Mouse (Mus musculus) B cell, adult 2 months (primary cell): ENCODE data around the gene Mgat5.

Experiments used
- DNase-seq, 2 experiments: peaks; one replicate each; pipeline ENCODE4 v3.0.0; 2022

Mgat5 gene

GRCm38 (mm10) chr1:127347878-127348620 lies 143.2 kb downstream of the Mgat5 start:
- no peak for DNase-seq

GRCm38 (mm10) chr1:127348642-127349341 lies 144.0 kb downstream of the Mgat5 start:
- peak in 1 of 2 experiments; percentile 2 for DNase-seq

- no peak for DNase-seq
These were observed 146.7 kb downstream of the Mgat5 start for GRCm38 (mm10) chr1:127351380-127352057.

DNA sequence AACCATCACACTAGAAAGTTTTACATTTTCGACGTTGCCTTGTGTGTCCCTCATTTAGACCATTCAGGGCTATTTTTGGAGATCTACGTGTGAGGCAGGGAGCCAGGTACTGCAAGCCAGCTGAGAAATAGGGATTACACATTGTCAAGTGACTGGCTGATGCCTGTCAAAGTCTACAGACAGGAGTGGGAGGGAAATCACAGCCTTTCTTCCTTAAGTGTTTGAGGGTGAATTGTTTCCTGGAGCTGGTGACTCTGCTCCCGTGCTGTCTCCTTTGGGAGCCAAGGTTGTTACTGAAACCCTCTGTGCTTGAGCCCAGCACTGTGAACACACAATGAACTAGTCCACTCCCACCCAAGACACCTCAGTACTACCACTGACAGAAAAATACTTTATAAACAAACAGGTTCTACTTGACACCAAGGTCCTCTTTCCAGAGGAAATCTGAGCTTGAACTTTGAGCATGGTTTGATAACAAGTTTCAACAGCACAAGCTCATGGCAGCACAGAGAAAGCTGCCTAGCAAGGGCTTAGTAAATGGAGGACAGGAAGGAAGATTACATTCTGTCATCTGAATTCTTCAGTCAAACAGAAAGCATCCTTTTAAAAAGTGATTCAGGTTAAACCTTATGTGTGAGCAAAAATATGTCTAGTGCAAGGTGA lies 147.4 kb downstream of the Mgat5 start:
- no peak for DNase-seq

DNA sequence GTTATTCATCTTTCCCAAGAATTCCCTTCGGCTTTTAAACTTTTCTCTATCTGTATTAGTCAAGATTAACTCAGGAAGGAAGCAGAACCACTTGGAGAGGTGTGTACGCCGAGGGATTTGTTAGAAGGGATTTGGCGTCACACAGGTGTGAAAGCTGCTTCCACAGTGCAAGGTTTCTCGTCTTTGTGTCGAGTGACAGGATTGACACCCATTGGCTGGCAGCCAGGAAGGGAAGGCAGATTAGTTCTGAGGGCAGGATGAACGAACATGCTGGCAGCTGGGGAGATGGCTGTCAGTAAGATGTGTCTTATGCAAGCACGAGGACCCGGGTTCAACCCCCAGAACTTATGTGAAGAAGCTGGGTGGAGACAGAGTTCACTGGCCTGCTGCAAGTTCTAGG lies 148.6 kb downstream of the Mgat5 start:
- no peak for DNase-seq

DNA sequence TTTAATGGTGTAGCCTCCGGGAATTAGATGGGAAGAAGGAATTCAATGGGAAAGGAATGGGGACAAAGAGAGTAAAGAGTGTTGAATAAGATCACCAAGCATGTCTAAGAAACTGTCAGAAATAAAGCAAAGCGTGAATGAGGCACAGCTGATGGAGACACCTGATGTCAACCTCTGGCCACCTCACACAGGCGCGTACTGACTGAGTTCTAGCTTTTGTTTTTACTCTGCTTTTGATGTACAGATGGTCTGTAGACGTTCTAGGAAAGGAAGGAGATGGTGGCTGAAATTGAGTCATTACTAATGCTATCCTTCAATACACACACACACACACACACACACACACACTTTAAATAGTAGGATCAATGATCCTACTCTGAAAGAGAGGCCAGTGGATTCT lies 149.3 kb downstream of the Mgat5 start:
- no peak for DNase-seq

DNA sequence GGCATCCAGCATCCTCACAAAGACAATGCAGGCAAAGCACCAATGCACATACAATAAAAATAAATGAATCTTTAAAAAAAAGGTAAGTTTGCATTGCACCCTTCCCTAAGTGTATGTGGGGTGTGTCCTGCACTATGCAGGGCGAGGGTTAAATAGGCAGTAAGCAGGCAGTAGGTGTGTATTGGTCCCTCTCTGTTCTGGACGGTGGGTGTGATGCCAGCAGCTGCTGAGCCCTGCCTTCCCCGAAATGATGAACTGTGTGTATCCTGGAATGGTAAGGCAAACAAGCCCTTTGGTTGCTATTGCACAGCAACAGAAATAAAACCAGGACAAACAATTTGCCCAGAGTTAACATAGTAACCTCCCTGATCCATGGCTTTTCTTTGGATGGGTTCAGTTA lies 150.2 kb downstream of the Mgat5 start:
- DNase-seq: no peak

DNA sequence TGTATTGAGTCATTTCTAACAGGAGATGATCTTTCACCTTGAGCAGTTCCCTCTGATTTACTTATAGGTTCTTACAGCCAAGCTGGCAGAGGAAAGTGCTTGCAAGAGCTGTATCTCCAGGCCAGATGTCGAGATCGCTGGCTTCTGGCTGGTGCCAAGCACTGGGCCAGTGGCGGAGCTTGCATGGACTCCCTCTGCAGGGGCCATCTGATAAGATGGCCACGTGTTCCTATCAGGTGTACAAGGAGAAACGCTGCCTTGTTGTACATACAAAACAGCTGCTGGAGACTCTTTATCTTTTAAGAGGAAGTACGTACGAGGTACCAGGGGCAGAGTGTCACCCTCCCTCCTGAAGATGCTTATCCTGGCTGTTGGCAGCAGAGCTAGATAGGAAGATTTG lies 158.8 kb downstream of the Mgat5 start:
- no peak for DNase-seq

- DNase-seq: no peak
These were observed 160.9 kb downstream of the Mgat5 start for GRCm38 (mm10) chr1:127365706-127366105.

DNA sequence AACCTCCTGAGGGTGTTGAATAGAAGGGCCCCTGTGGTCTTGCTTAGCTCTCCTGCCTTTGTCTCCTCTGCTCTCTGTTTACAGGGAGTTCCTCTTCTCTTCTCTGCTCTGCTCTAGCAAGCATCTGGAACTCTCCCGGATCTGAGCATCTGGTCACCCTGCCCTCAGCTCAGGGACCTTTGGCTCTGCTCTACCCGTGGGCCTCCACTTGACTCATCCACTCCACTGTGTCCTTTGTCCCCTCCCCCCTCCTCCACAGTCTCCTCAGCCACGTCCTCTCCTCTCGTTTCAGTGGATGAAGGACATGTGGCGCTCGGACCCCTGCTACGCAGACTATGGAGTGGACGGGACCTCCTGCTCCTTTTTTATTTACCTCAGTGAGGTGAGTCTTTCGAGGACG lies 161.3 kb downstream of the Mgat5 start:
- DNase-seq: no peak

- DNase-seq: no peak
These were observed 163.7 kb downstream of the Mgat5 start for GRCm38 (mm10) chr1:127368513-127368912.

DNA sequence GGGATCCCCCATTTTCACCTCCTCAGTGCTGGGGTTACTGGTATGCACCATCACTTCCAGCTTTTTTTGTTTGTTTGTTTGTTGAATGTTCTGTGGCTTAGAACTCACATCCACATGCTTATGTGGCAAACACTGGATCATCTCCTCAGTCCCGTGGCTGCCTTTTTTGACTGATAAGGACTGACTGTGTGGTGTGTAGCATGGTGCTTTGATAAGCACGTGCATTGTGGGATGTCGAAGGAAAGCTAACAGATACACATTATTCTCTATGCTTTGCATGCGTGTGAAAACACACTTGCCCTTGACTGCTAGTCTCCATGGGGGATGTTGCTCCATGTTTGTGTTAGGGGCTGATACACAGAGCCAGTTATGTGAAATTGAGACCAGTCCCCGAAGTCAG lies 164.7 kb downstream of the Mgat5 start:
- no peak for DNase-seq

DNA sequence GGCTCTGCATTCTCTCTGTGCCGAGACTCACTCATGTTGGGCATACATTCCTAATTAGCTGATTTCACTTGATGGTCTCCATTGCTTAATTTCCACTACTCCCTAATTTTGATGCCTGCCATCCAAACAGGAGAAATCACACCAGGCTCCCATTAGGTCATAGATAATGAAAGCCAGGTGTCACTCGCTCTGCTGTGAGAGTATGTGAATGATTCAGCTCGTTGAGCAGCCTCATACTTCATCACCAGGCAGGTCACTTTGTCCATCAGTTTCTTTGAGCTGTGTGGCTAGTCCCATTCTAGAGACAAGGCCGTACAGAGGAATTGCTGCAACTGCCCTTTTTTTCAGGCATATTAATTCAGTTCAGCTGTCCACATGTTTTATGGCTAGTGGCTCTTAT lies 167.3 kb downstream of the Mgat5 start:
- no peak for DNase-seq

DNA sequence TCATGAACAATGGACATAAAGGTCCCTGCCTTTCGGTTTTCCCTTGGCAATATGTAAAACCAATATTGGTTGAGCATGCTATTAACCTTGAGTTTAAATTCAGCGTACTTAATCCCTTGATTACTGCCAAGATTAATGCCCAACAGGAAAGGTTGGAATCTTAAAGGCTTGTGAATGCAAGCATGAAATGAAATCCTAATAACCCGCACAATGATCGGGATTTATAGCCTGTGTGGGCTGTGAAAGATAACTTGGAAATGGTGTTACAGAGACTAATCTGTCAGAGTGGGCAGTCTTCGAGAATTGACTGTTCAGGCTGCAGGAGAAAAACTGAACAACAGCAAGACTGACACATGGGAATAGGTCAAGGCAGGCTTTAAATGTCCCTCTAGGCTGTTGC lies 168.7 kb downstream of the Mgat5 start:
- DNase-seq: no peak

- DNase-seq: no peak
These were observed 169.3 kb downstream of the Mgat5 start for GRCm38 (mm10) chr1:127374157-127374556.

DNA sequence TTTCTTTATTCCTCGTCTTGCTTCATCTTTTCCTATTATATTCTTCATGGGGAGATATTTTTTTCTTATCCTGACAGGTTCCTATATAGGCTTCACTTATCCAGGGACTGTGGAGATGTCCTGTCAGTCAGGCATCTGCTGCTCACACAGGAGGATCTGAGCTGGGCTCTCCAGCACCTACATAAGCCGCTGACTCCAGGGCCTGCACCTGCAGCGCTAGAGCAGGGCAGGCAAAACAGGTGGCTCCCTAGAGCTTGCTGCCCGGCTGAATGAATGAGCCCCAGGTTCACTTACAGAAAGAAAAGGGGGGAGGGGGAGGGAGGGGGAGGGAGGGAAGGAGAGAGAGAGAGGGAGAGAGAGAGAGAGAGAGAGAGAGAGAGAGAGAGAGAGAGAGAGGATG lies 175.3 kb downstream of the Mgat5 start:
- DNase-seq: no peak

- no peak for DNase-seq
These were observed 176.1 kb downstream of the Mgat5 start for GRCm38 (mm10) chr1:127380749-127381501.

GRCm38 (mm10) chr1:127383071-127383470 lies 178.3 kb downstream of the Mgat5 start:
- no peak for DNase-seq

DNA sequence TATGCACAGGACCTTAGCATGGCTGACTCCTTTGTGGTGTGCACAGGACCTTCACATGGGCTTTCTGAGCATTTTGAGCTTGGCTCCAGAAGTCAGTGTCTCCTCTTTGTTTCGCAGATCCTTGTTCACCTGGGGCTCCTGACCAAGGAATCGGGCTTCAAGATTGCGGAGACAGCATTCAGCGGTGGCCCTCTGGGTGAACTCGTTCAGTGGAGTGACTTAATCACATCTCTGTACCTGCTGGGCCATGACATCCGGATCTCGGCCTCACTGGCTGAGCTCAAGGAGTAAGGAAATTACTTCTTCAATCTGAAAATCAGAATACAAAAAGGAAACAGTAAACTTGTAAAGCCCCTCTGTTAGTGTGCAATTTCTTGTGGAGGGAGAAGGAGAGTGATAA lies 182.4 kb downstream of the Mgat5 start:
- DNase-seq: no peak

GRCm38 (mm10) chr1:127387661-127388060 lies 182.8 kb downstream of the Mgat5 start:
- no peak for DNase-seq

GRCm38 (mm10) chr1:127394716-127395115 lies 189.9 kb downstream of the Mgat5 start:
- DNase-seq: no peak

DNA sequence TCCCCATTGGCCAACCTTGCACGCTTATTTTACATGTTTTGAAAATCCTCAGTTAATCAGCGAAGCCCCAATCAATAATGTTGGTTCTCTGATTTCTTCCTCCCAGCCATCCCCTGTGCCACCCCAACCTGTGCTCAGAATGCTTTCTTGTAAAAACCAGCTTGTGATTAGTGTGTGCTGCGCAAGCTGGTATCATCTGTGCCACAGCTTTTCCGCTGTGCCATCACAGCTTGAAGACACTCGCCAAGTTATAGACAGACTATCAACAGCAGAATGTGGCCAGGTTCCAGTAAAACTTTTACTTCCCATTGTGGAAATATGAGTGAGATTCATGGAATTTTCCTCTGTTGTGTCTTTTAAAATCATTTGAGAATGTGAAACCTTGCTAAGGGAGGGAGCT lies 190.9 kb downstream of the Mgat5 start:
- DNase-seq: no peak
